Mouse (Mus musculus) heart, postnatal 0 days (tissue): Measurements from ENCODE around the gene Flnb. TPM values are rescaled to one million over a fixed set of nuclear protein-coding genes. Genes with fewer than 3 reads are reported as not detected.

Experiments used
- ATAC-seq: fragments of 200-750 bp; cut with Nextera tagmentation; 2 replicates; pipeline ENCODE4 v1.8.0; 2017; ENCODE audit warnings: low read depth, moderate number of reproducible peaks, moderate library complexity; ENCODE audit not compliant: insufficient read depth
- DNase-seq: peaks from one replicate; pipeline ENCODE4 v3.0.0-alpha.2; 2016; ENCODE audit warnings: low spot score
- H3K27ac ChIP-seq: fragments of 300-500 bp; sonication (generic); 2 replicates; pipeline ENCODE4 v1.5.1; 2014; ENCODE audit warnings: low read depth, mild to moderate bottlenecking
- H3K27me3 ChIP-seq: fragments of 300-500 bp; sonication (generic); 2 replicates; pipeline ENCODE4 v1.6.1; 2014; ENCODE audit warnings: low read length, mixed read lengths; ENCODE audit not compliant: control insufficient read depth, insufficient read depth
- H3K36me3 ChIP-seq: fragments of 300-500 bp; sonication (generic); replicated peaks from 2 replicates; pipeline ENCODE4 v1.6.1; 2014; ENCODE audit warnings: low read length, mixed read lengths; ENCODE audit not compliant: control insufficient read depth, insufficient read depth
- H3K4me1 ChIP-seq: fragments of 300-500 bp; sonication (generic); 2 replicates; pipeline ENCODE4 v1.6.1; 2014; ENCODE audit warnings: antibody characterized with exemption; ENCODE audit not compliant: control insufficient read depth, insufficient read depth
- H3K4me2 ChIP-seq: fragments of 300-500 bp; sonication (generic); 2 replicates; pipeline ENCODE4 v1.6.1; 2014; ENCODE audit warnings: low read depth, mild to moderate bottlenecking, low read length, moderate library complexity
- H3K4me3 ChIP-seq: fragments of 300-500 bp; sonication (generic); 2 replicates; pipeline ENCODE4 v1.5.1; 2014; ENCODE audit warnings: low read depth, low read length
- H3K9ac ChIP-seq: fragments of 300-500 bp; sonication (generic); replicated peaks from 2 replicates; pipeline ENCODE4 v1.6.1; 2014; ENCODE audit warnings: low read depth, low read length, mixed read lengths
- H3K9me3 ChIP-seq: fragments of 300-500 bp; sonication (generic); replicated peaks from 2 replicates; pipeline ENCODE4 v1.6.1; 2016; ENCODE audit warnings: low read length; ENCODE audit not compliant: control insufficient read depth
- CTCF ChIP-seq: IDR thresholded peaks from 2 replicates; pipeline ENCODE4 v1.5.1; 2016; ENCODE audit warnings: antibody characterized with exemption, control low read depth, low read depth
- EP300 ChIP-seq: IDR thresholded peaks from 2 replicates; pipeline ENCODE4 v1.6.1; 2016; ENCODE audit warnings: antibody characterized with exemption, low read depth
- WGBS: fragments of 180-500 bp; shearing (Covaris S2); extraction: QIAGEN DNeasy Blood & Tissue Kit; methylation state at CpG from one replicate; pipeline ENCODE4 v1.1.7; 2014; 5-methylcytosine and 5-hydroxymethylcytosine counted together
- polyA plus RNA-seq: library from polyadenylated mRNA; unstranded; fragments of >200 nt; fragmentation: Nextera tagmentation; extraction: Ambion mirVana; gene quantifications from 2 replicates; pipeline ENCODE4 v1.2.1, GENCODE M21; 2015
- total RNA-seq: library from RNA; depleted of rRNA; stranded (reverse); fragments of >200 nt; gene quantifications from 2 replicates; pipeline ENCODE4 v1.2.3, GENCODE M21; 2014; ENCODE audit warnings: low replicate concordance

The Flnb gene
- total and polyA plus RNA-seq, 2 experiments from 2014 or later: 4.0 to 40.7 TPM

- WGBS: 90% methylated on average over 4 of the region's 4 CpGs
- Histone ChIP-seq H3K4me2 (no peak overlapping the region), H3K4me3 (no peak overlapping the region), H3K9me3 (no peaks in the 10 kb centered on the region), H3K4me1 (no peaks in the 10 kb centered on the region), H3K9ac (no peak overlapping the region), H3K27ac (no peak overlapping the region), H3K27me3 (no peaks in the 10 kb centered on the region), H3K36me3 (0 out of 2 replicates have a peak, but pooled peaks cover 12% of the 10 kb centered on the region)
- DNase-seq (no peak), ATAC-seq (no peak)
- no peak for TF ChIP-seq EP300
- no peak for TF ChIP-seq CTCF
Measured at GRCm38 (mm10) chr14:7884841-7885240, 67.1 kb downstream of the Flnb start.

GRCm38 (mm10) chr14:7885540-7885939 lies 67.8 kb downstream of the Flnb start:
- WGBS: 77% methylated on average over 9 of the region's 9 CpGs
- H3K9me3 ChIP-seq: no peaks in the 10 kb centered on the region
- no peak for DNase-seq
- no peak for TF ChIP-seq CTCF
- no peak for TF ChIP-seq EP300
- H3K9ac ChIP-seq: no peak overlapping the region
- H3K27ac ChIP-seq: no peak overlapping the region
- H3K4me1 ChIP-seq: no peaks in the 10 kb centered on the region
- H3K27me3 ChIP-seq: no peaks in the 10 kb centered on the region
- H3K36me3 ChIP-seq: 0 out of 2 replicates have a peak, but pooled peaks cover 12% of the 10 kb centered on the region
- no peak overlapping the region for H3K4me3 ChIP-seq
- ATAC-seq: no peak
- no peak overlapping the region for H3K4me2 ChIP-seq

- H3K4me3 ChIP-seq: no peak overlapping the region
- DNase-seq (no peak), ATAC-seq (no peak)
- H3K9me3 ChIP-seq: no peaks in the 10 kb centered on the region
- no peak overlapping the region for H3K4me2 ChIP-seq
- no peak overlapping the region for H3K27ac ChIP-seq
- H3K4me1 ChIP-seq: no peaks in the 10 kb centered on the region
- peaks cover 17% of the 10 kb centered on the region; the same call in 1 of the 2 replicates for H3K36me3 ChIP-seq
- H3K9ac ChIP-seq: no peak overlapping the region
- WGBS: 76% methylated on average over 6 of the region's 6 CpGs
- TF ChIP-seq EP300 (no peak), CTCF (no peak)
- H3K27me3 ChIP-seq: no peaks in the 10 kb centered on the region
Measured at GRCm38 (mm10) chr14:7886008-7886407, 68.3 kb downstream of the Flnb start.

GRCm38 (mm10) chr14:7887171-7887570 lies 69.4 kb downstream of the Flnb start:
- H3K9ac ChIP-seq: no peak overlapping the region
- H3K4me3 ChIP-seq: no peak overlapping the region
- no peaks in the 10 kb centered on the region for H3K27me3 ChIP-seq
- ATAC-seq: no peak
- H3K4me2 ChIP-seq: no peak overlapping the region
- WGBS: 88% methylated on average over 7 of the region's 7 CpGs
- H3K27ac ChIP-seq: no peak overlapping the region
- no peaks in the 10 kb centered on the region for H3K4me1 ChIP-seq
- H3K36me3 ChIP-seq: peaks cover 27% of the 10 kb centered on the region; the same call in 1 of the 2 replicates
- DNase-seq: no peak
- TF ChIP-seq EP300 (no peak), CTCF (no peak)
- no peaks in the 10 kb centered on the region for H3K9me3 ChIP-seq

- Histone ChIP-seq H3K36me3 (peaks cover 34% of the 10 kb centered on the region), H3K27ac (no peak overlapping the region), H3K4me2 (no peak overlapping the region), H3K4me1 (no peaks in the 10 kb centered on the region), H3K4me3 (no peak overlapping the region), H3K9ac (no peak overlapping the region), H3K9me3 (no peaks in the 10 kb centered on the region), H3K27me3 (no peaks in the 10 kb centered on the region)
- 88% methylated on average over 6 of the region's 6 CpGs for WGBS
- ATAC-seq (no peak), DNase-seq (no peak)
- no peak for TF ChIP-seq EP300
- TF ChIP-seq CTCF: no peak
Measured at GRCm38 (mm10) chr14:7888294-7888693, 70.5 kb downstream of the Flnb start.
